Mouse (Mus musculus): ENCODE measurements around the gene Msh5.

GRCm38 (mm10) chr17:34998526-34999430 lies 47.8 kb downstream of the Msh5 start:
- TF ChIP-seq CTCF (IDR thresholded peaks at IDR 0.05) (peak; percentile 8; the same call in 1 of the 2 replicates), EP300 (IDR thresholded peaks at IDR 0.05) (no peak)

All from lung, postnatal 0 days (tissue).